Comparison of ENCODE assay signal across 14 mouse cellular contexts in the genomic region with DNA sequence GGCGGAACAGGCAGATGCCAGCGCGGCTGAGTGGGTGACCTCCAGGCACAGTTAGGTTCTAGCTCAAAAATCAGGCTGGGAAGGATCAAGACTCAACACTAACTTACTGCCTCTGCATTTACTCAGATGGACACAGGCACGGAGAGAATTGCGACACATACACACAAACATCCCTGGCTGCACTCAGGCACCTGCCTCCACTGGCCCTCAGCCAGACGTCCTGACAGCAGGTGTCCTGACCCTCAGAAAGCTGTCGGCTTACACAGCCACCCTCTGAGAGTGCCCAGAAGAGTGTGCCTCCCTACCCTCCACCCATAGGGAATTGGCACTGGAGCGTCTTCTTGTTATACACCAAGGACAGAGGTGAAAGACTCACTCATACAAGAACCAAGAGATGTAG.
DNase-seq lines count a peak whose midpoint lies in the region; ATAC-seq lines count a peak whose summit lies in the region.
"Had no signal": no experiment of that assay in that cellular context is flagged by ENCODE, and none has a peak within 500 bp of the region (broad histone marks: within the 10 kb centered on the region; RNA-seq: fewer than 3 reads in every experiment).

No protein-coding gene starts in this region.

- no peaks in the 10 kb centered on the region for H3K27me3 ChIP-seq in forebrain, embryonic 10.5 days (ENCODE audit: poor library complexity, severe bottlenecking)
- H3K27me3 ChIP-seq in forebrain, embryonic 13.5 days: no peaks in the 10 kb centered on the region
- 0 out of 2 replicates have a peak, but pooled peaks cover 4% of the 10 kb centered on the region for H3K27me3 ChIP-seq in limb, embryonic 13.5 days
- H3K27me3 ChIP-seq in limb, embryonic 10.5 days (ENCODE audit: low read depth, poor library complexity, severe bottlenecking): 0 out of 2 replicates have a peak, but pooled peaks cover 9% of the 10 kb centered on the region
- no peaks in the 10 kb centered on the region for H3K27me3 ChIP-seq in kidney, embryonic 16.5 days (ENCODE audit: insufficient read depth, low read length)
- H3K27me3 ChIP-seq: limb, embryonic 15.5 days had no signal

- DNase-seq in forebrain, embryonic 10.5 days (ENCODE audit: extremely low spot score, low spot score): no peak
- no peak for DNase-seq in limb, embryonic 10.5 days (ENCODE audit: low spot score)
- DNase-seq in brain, adult 2 months (ENCODE audit: low read depth, low spot score): peak; percentile 14
- DNase-seq in layer of hippocampus, adult 11-12 months (ENCODE audit: low spot score): no peak
- DNase-seq in left cerebral cortex, adult 11 months (ENCODE audit: low spot score): no peak
- DNase-seq: thymus, postnatal 14 days had no signal

- H3K4me2 ChIP-seq in forebrain, embryonic 13.5 days: no peak overlapping the region
- H3K4me2 ChIP-seq in limb, embryonic 13.5 days (replicated peaks): peak overlapping the region; percentile 14; the same call in 1 of the 2 replicates
- no peak overlapping the region for H3K4me2 ChIP-seq in kidney, embryonic 16.5 days (replicated peaks; ENCODE audit: low read depth, low read length)
- H3K4me2 ChIP-seq: limb, embryonic 15.5 days had no signal

- no peak overlapping the region for H3K4me3 ChIP-seq in forebrain, embryonic 10.5 days
- H3K4me3 ChIP-seq in forebrain, embryonic 13.5 days: no peak overlapping the region
- H3K4me3 ChIP-seq in limb, embryonic 13.5 days: no peak overlapping the region
- H3K4me3 ChIP-seq in limb, embryonic 10.5 days: no peak overlapping the region
- no peak overlapping the region for H3K4me3 ChIP-seq in kidney, embryonic 16.5 days (ENCODE audit: low read length)
- H3K4me3 ChIP-seq: left cerebral cortex, adult 2 months; limb, embryonic 15.5 days; myocyte had no signal

- no peaks in the 10 kb centered on the region for H3K36me3 ChIP-seq in forebrain, embryonic 10.5 days (replicated peaks)
- no peaks in the 10 kb centered on the region for H3K36me3 ChIP-seq in forebrain, embryonic 13.5 days (ENCODE audit: poor library complexity, severe bottlenecking)
- H3K36me3 ChIP-seq in limb, embryonic 13.5 days: no peaks in the 10 kb centered on the region
- H3K36me3 ChIP-seq in limb, embryonic 10.5 days: no peaks in the 10 kb centered on the region
- H3K36me3 ChIP-seq in kidney, embryonic 16.5 days (ENCODE audit: insufficient read depth, low read length): no peaks in the 10 kb centered on the region
- H3K36me3 ChIP-seq: limb, embryonic 15.5 days had no signal

- no peak overlapping the region for H3K9ac ChIP-seq in forebrain, embryonic 13.5 days
- no peak overlapping the region for H3K9ac ChIP-seq in limb, embryonic 13.5 days
- 0 out of 2 replicates have a peak overlapping the region, but pooled peaks have one; percentile 26 for H3K9ac ChIP-seq in kidney, embryonic 16.5 days (replicated peaks; ENCODE audit: low read length)
- H3K9ac ChIP-seq: limb, embryonic 15.5 days had no signal

- H3K27ac ChIP-seq in forebrain, embryonic 10.5 days: peak overlapping the region; percentile 26; the same call in 1 of the 2 replicates
- H3K27ac ChIP-seq in forebrain, embryonic 13.5 days: no peak overlapping the region
- no peak overlapping the region for H3K27ac ChIP-seq in limb, embryonic 13.5 days
- no peak overlapping the region for H3K27ac ChIP-seq in limb, embryonic 10.5 days
- no peak overlapping the region for H3K27ac ChIP-seq in kidney, embryonic 16.5 days (ENCODE audit: low read length)
- H3K27ac ChIP-seq: left cerebral cortex, adult 2 months; limb, embryonic 15.5 days; stomach, postnatal 0 days had no signal

- H3K4me1 ChIP-seq in forebrain, embryonic 10.5 days: peaks cover 35% of the 10 kb centered on the region
- H3K4me1 ChIP-seq in forebrain, embryonic 13.5 days: peaks cover 20% of the 10 kb centered on the region
- peaks cover 27% of the 10 kb centered on the region for H3K4me1 ChIP-seq in limb, embryonic 13.5 days
- peaks cover 49% of the 10 kb centered on the region for H3K4me1 ChIP-seq in limb, embryonic 10.5 days
- peaks cover 20% of the 10 kb centered on the region for H3K4me1 ChIP-seq in kidney, embryonic 16.5 days (ENCODE audit: insufficient read depth, low read length)

- no peaks in the 10 kb centered on the region for H3K9me3 ChIP-seq in forebrain, embryonic 10.5 days
- H3K9me3 ChIP-seq in forebrain, embryonic 13.5 days (replicated peaks): no peaks in the 10 kb centered on the region
- no peaks in the 10 kb centered on the region for H3K9me3 ChIP-seq in limb, embryonic 13.5 days
- no peaks in the 10 kb centered on the region for H3K9me3 ChIP-seq in limb, embryonic 10.5 days (replicated peaks)
- no peaks in the 10 kb centered on the region for H3K9me3 ChIP-seq in kidney, embryonic 16.5 days (ENCODE audit: low read length)
- H3K9me3 ChIP-seq: limb, embryonic 15.5 days had no signal

- WGBS in forebrain, embryonic 10.5 days: 68% methylated on average over 8 of the region's 8 CpGs
- 61% methylated on average over 8 of the region's 8 CpGs for whole genome bisulfite sequencing in forebrain, embryonic 13.5 days
- 64% methylated on average over 8 of the region's 8 CpGs for WGBS in limb, embryonic 13.5 days
- WGBS in limb, embryonic 10.5 days: 79% methylated on average over 8 of the region's 8 CpGs
- 51% methylated on average over 8 of the region's 8 CpGs for WGBS in kidney, embryonic 16.5 days

- ATAC-seq in forebrain, embryonic 13.5 days: no peak
- ATAC-seq in limb, embryonic 13.5 days (ENCODE audit: low FRiP score, low read depth): no peak
- ATAC-seq in kidney, embryonic 16.5 days (ENCODE audit: low FRiP score, low TSS enrichment): no peak
- ATAC-seq: lung, postnatal 0 days had no signal
